Mouse (Mus musculus): ENCODE data around the gene Rpl31.
A peak's percentile ranks its signal among the peaks of the same experiment; 100 is the strongest.

Gene Rpl31

GRCm38 (mm10) chr1:39407108-39407507 lies 39.5 kb downstream of the Rpl31 start:
- DNase-seq: no peak

DNA sequence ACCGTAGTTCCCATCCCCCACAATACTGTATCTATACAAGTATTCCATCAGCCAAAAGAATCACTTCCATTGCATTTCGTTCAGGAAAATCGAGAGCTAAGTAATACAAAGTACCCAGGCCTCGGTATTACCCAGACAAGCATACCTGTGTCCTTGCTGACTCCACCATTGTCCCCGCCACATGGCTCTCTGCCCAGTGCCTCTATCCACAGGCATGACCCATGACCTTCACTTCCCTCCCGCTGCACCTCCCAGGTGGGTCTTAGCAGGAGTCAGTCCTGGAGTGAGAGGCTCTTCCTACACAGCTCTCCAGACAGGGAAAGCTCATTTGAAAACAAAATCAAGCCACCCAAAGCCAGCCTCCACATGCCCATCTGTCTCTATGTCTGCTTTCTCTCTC lies 40.5 kb downstream of the Rpl31 start:
- DNase-seq: no peak

- DNase-seq: no peak
These were observed 41.0 kb downstream of the Rpl31 start for GRCm38 (mm10) chr1:39408668-39409067.

- DNase-seq: no peak
These were observed 42.6 kb downstream of the Rpl31 start for GRCm38 (mm10) chr1:39410085-39410821.

DNA sequence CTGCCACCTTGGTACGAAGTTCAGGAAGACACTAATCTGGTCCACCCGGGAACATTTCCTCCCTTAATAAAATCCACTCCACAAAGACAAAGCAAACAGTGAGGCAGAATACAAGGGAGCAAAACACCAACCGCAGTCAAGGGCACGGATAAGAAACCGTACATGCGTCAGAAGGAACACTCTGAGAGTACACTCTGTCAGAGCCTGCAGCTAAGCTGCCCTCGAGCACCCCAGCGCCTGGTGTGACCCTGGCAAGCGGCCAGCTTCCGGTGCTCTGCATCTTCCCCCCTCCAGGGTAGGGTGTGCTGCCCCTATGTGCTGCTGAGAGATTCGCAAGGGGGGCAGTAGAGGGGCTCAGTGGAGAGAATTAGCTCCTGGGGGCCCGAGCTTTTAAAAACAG lies 50.2 kb downstream of the Rpl31 start:
- DNase-seq: peak; percentile 51 to 58

- DNase-seq: no peak
These were observed 51.2 kb downstream of the Rpl31 start for GRCm38 (mm10) chr1:39418852-39419251.

- no peak for DNase-seq
These were observed 53.3 kb downstream of the Rpl31 start for GRCm38 (mm10) chr1:39420987-39421386.
